Mouse (Mus musculus) layer of hippocampus, adult 18-20 months (tissue): Measurements from ENCODE around the gene Ttc28. TPM values are rescaled to one million over a fixed set of nuclear protein-coding genes. Genes with fewer than 3 reads are reported as not detected.

Experiments used
- DNase-seq, 2 experiments: peaks; one replicate each; pipeline ENCODE4 v3.0.0; 2022; ENCODE audit warnings: low spot score in 2 of 2
- total RNA-seq, 2 experiments: library from RNA; stranded (reverse); gene quantifications; 2 replicates each; pipeline ENCODE4 v1.2.3; 2021

Ttc28 gene
- total RNA-seq, 2 experiments from 2014 or later: 7.6 to 7.8 TPM

- DNase-seq: no peak
Observed at GRCm38 (mm10) chr5:111124620-111125200, 245.1 kb downstream of the Ttc28 start.

GRCm38 (mm10) chr5:111125746-111126145 lies 246.1 kb downstream of the Ttc28 start:
- no peak for DNase-seq

DNA sequence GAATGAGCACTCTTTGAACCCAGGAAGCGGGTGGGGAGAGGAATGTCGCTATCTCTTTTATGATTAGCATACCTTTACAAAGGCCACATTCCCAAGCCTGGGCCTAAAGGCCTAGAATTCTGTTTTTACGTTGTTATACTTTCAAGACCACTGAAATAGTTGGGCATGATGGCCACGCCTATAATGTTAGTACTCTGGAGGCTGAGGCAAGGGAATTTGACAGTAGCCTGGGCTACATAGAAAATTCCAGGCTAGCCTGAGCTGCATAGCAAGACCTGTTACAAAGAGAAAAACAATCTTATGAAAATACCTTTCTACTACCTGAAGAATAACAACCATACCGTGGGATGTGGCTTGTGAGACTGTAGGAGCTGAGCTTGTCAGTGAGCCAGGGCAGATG lies 248.2 kb downstream of the Ttc28 start:
- no peak for DNase-seq

DNA sequence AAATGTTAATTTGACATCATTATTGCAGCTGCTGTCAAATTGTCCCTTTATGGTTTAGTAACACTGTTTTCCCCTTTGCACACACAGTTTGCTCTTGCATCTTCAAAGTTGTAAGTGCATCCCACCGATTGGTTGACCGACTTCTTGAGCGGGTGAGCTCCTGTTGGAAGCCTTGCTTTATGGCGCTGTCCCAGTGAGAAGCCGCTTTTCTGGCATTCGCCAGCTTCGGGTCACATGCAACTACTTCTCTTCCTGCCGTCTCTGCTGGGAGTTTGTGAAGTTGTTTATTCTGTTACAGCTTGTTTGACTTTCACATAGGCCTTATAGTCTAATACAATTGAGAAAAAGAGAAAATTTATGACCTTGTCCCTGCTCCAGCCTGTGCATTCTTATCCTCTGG lies 250.5 kb downstream of the Ttc28 start:
- DNase-seq: no peak

DNA sequence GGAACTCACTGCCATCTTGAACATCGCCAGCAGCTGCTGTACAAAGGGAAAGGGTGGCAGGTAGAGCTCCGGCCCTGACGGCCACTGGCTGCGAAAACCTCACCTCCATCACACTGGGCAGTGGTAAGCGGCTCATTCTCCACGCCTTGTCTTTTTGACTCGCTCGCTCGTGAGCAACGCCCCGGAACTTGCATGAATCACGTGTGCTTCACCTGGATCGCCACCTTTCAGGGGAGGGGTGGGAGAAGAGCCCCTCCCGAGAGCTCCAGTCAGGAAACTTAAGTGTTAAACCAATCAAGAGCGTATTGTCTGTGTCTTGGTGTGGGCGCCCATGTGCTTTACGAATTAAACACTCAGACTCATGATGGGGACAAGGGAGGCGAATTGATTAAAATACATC lies 252.0 kb downstream of the Ttc28 start:
- no peak for DNase-seq

DNA sequence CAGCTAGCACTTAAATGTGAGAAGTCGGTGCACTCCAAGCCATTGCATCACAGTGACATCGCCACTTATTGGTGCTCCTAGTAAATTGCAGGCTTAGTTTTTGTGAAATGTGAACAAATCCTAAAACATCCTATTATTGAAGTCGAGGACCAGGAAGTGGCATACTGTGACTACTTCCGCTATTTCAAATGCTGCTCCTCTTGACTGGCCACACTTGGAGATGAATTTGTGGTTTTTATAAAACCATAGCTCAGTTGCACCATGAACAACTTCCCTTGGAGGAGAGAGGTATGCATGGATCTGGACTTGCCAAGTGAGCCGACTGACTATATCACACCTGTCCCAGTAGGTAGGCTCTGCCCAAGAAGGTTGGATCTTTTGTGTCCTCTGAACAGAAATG lies 253.5 kb downstream of the Ttc28 start:
- no peak for DNase-seq

- no peak for DNase-seq
Observed at GRCm38 (mm10) chr5:111133754-111134153, 254.2 kb downstream of the Ttc28 start.

- DNase-seq: no peak
Observed at GRCm38 (mm10) chr5:111137283-111137682, 257.7 kb downstream of the Ttc28 start.

- DNase-seq: no peak
Observed at GRCm38 (mm10) chr5:111137742-111138141, 258.1 kb downstream of the Ttc28 start.

GRCm38 (mm10) chr5:111138239-111138833 lies 258.7 kb downstream of the Ttc28 start:
- DNase-seq: no peak

GRCm38 (mm10) chr5:111138927-111139565 lies 259.4 kb downstream of the Ttc28 start:
- DNase-seq: no peak

DNA sequence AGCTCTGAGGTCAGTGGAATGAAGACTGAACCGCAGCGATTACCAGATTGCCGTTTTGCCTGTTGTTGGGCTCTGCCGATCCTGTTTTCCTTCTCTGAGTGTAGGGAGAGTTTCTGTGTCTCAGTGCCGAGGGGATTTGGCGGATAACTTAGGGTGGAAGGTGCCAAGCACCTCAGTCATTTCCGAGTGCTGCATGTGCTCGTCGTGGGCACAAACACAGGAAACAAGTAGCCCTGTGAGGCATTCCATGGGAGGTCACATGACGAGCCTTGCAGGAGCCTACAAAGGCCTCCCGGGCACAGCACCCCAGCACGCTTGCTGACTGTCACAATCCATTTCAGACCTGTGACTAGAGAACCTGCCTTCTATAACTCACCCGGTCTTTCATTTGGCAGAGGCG lies 260.0 kb downstream of the Ttc28 start:
- DNase-seq: no peak

- DNase-seq: no peak
Observed at GRCm38 (mm10) chr5:111141139-111141885, 261.7 kb downstream of the Ttc28 start.

DNA sequence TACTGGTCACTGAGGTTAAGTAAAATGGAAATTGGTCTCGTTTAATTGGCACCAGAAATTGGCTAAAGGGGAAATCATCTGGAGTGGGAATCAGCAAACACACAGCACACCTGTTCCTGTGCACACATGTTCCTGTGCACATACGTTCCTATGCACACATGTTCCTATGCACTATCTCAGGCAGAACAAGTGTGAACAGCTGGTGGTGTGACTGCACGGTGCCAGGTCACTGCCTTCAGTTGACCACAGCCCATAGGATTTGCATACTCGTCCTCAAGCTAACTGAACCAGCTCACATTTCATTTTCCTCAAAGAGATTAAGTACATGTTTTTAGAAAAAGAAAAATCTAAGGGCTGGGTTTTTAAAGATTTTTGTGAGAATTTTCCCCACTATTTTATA lies 263.2 kb downstream of the Ttc28 start:
- DNase-seq: no peak

GRCm38 (mm10) chr5:111144411-111144810 lies 264.8 kb downstream of the Ttc28 start:
- DNase-seq: no peak

GRCm38 (mm10) chr5:111150581-111150980 lies 271.0 kb downstream of the Ttc28 start:
- no peak for DNase-seq

- DNase-seq: no peak
Observed at GRCm38 (mm10) chr5:111151882-111152759, 272.5 kb downstream of the Ttc28 start.

GRCm38 (mm10) chr5:111154586-111154985 lies 275.0 kb downstream of the Ttc28 start:
- no peak for DNase-seq

- DNase-seq: no peak
Observed at GRCm38 (mm10) chr5:111155271-111155670, 275.7 kb downstream of the Ttc28 start.

DNA sequence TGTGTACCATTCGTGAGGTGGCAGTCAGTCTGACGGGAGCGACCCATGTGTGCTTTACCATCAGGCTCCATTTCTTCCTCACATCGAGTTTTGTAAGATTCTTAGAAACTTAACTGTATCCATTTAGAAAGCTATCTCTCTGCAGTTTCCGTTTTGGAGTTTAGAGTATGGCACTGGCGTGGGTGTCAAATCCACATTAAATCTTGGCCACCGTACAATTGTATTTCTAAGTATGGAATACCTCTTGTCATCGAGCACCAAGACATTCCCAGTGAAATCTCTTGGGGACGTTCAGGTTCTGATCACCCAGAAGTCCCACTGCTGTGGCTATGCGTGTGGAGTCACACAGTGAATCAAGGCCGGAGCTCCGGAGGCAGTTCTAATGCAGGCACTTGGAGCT lies 276.3 kb downstream of the Ttc28 start:
- no peak for DNase-seq

DNA sequence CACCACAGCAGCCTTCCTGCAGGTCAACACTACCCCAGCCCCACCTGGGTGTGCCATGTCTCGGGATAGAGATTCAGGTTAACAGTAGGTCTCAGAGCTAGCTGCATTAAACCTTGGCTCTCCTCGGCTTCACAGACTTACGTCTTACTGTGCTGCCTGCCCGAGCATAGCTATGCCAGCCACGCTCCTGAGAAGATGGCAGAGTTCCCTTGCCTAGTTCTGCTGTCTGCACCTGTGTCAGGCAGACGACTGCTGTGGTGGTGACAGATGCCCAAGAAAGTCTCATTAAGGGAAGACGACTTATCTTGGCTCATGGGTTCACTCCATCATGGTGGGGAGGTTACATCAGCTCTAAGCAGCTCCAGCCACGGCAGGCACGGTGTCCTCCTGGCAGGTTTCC lies 278.7 kb downstream of the Ttc28 start:
- DNase-seq: no peak
